Mouse (Mus musculus): ENCODE measurements around the gene 1110065P20Rik. TPM values are rescaled to one million over a fixed set of nuclear protein-coding genes. Genes with fewer than 3 reads are reported as not detected.
A peak's percentile ranks its signal among the peaks of the same experiment; 100 is the strongest.

The 1110065P20Rik gene
- polyA plus RNA-seq (2012; rRNA removed), result 29.9 and 31.4 TPM in 2 replicates

DNA sequence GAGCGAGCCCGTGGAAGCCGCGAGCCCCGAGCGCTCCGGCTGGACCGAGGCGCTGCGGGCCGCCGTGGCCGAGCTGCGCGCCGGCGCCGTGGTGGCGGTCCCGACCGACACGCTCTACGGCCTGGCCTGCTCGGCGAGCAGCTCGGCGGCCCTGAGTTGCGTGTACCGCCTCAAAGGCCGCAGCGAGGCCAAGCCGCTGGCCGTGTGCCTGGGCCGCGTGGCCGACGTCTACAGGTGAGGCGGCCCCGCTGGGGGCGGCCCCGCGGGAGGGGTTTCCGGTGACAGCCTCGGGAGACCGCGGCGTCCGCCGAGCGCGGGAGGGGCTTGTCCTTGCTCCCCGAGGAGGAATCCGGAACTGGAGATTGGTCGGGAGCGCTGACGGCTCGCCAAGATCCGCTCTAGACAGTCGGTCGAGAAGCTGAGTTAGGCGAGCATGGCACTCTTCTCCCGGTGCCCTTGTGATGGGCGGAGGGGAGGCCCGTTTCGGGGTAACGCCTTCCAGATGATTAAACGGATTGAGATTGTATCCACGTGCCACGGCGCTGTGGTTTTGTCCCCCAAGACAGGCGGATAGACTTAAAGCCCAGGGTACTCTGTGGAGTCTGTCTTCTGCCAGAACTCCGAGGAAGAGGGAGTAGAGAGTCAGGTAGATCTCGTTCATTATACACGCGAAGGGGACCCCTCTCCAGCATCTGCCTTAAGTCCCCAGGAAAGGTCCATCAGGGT lies at the start of gene 1110065P20Rik:
Gene 1110065P20Rik, minus strand, starts transcription at position 264 of the 726 bp plus-strand sequence.
- no peaks in the 10 kb centered on the region for H3K27me3 ChIP-seq (ENCODE audit: control insufficient read depth, insufficient read depth, low read length)
- peaks cover 13% of the 10 kb centered on the region; the same call in 1 of the 2 replicates for H3K36me3 ChIP-seq (ENCODE audit: control insufficient read depth, insufficient read depth, low read length)
- H3K4me1 ChIP-seq (ENCODE audit: control insufficient read depth, insufficient read depth, insufficient read length, low read length), result peaks cover 4% of the 10 kb centered on the region
- under 1% methylated on average over 75 of the region's 75 CpGs for WGBS
- peak within 1 kb of the TSS; percentile 93 for H3K4me3 ChIP-seq (ENCODE audit: low read depth, low read length)
- TF ChIP-seq CTCF (IDR thresholded peaks at IDR 0.05; ENCODE audit: extremely low read depth, insufficient read length, insufficient replicate concordance, low read depth, low read length), result no peak
- no peak; the same call in 1 of the 2 replicates for TF ChIP-seq POLR2A (IDR thresholded peaks at IDR 0.05; ENCODE audit: low read depth, low read length)
- H3K27ac ChIP-seq (ENCODE audit: insufficient read depth, low read depth, low read length), result peak within 1 kb of the TSS; percentile 45

DNA sequence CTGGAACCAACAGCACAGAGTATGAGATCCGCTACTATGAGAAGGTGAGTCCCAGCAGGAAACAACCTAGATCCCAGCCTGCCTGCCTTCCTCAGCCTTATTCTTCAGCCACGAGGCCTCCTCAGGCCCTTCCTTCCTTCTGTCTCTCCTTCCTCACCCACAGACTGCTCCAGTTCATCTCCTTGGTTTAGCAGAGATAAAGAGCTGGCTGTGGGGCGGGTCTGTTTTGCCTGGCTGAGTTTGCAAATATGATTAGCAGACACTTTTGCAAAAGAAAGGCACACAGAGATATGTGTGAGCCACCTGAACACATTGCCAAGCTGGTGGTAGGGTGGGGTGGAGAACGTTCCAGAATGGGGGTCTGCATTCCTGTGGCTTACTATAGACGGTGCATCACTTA lies 48.9 kb upstream of the 1110065P20Rik start:
- WGBS, result 38% methylated on average over 5 of the region's 5 CpGs
- no peaks in the 10 kb centered on the region for H3K4me1 ChIP-seq (ENCODE audit: control insufficient read depth, insufficient read depth, insufficient read length, low read length)
- no peaks in the 10 kb centered on the region for H3K36me3 ChIP-seq (ENCODE audit: control insufficient read depth, insufficient read depth, low read length)
- TF ChIP-seq POLR2A (IDR thresholded peaks at IDR 0.05; ENCODE audit: low read depth, low read length) (no peak), CTCF (IDR thresholded peaks at IDR 0.05; ENCODE audit: extremely low read depth, insufficient read length, insufficient replicate concordance, low read depth, low read length) (no peak)
- no peak overlapping the region for H3K27ac ChIP-seq (ENCODE audit: insufficient read depth, low read depth, low read length)
- no peak overlapping the region for H3K4me3 ChIP-seq (ENCODE audit: low read depth, low read length)
- H3K27me3 ChIP-seq (ENCODE audit: control insufficient read depth, insufficient read depth, low read length), result peaks cover 6% of the 10 kb centered on the region

DNA sequence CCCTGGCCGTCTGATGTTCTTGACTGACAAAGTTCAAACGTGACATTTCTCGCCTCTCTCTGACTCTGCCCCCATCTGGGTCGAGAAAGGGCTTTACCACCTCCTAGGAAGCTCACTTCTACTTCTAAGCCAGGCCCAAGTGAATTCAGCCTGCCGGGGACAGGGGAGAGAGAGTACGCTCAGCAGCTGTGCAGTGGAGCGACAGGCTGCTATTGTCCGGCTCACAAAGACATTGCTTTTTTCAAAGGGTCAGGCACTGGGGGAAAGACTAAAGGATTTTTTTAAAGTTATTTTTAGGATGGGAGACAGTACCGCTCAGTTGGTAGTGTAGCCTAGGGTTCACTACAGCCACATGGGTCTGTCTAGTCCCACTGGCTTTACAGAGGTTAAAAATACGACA lies 47.4 kb upstream of the 1110065P20Rik start:
- TF ChIP-seq POLR2A (IDR thresholded peaks at IDR 0.05; ENCODE audit: low read depth, low read length) (no peak), CTCF (IDR thresholded peaks at IDR 0.05; ENCODE audit: extremely low read depth, insufficient read length, insufficient replicate concordance, low read depth, low read length) (no peak)
- Histone ChIP-seq H3K27ac (ENCODE audit: insufficient read depth, low read depth, low read length) (no peak overlapping the region), H3K27me3 (ENCODE audit: control insufficient read depth, insufficient read depth, low read length) (peaks cover 19% of the 10 kb centered on the region), H3K4me3 (ENCODE audit: low read depth, low read length) (no peak overlapping the region), H3K4me1 (ENCODE audit: control insufficient read depth, insufficient read depth, insufficient read length, low read length) (no peaks in the 10 kb centered on the region), H3K36me3 (ENCODE audit: control insufficient read depth, insufficient read depth, low read length) (no peaks in the 10 kb centered on the region)
- WGBS, result 66% methylated on average over 10 of the region's 10 CpGs

DNA sequence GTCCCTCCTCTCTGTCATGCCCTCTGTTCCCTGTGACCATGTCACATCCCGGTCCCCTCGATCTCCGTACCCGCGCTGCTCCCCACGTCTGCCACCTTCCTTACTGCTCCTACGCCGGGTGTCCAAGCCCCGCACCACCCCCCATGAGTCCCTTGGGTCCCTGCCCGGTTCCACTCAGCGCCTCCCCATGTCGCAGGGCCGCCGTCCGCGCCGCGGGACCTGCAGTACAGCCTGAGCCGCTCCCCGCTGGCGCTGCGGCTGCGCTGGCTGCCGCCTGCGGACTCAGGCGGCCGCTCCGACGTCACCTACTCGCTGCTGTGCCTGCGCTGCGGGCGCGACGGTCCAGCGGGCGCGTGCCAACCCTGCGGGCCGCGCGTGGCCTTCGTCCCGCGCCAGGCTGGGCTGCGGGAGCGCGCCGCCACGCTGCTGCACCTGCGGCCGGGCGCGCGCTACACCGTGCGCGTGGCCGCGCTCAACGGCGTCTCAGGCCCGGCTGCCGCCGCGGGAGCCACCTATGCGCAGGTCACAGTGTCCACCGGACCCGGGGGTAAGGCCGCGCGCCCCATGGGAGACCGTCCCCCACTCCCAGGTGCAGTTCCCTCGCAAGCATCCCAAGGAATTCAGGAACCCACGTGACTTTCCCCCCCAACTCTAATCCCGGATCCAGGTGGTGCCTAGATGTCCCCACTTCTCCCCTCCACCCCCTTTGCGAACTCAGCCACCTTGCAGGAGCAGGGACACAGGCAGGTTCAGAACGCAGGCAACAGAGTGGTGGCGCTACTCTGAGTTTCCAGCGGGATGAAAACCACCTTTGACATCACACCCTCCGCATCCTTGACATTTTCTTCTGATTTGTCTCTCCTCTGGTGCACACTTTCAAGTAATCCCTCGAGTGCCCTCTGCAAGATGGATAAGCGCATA lies 43.8 kb upstream of the 1110065P20Rik start:
- Histone ChIP-seq H3K27me3 (ENCODE audit: control insufficient read depth, insufficient read depth, low read length) (peaks cover 19% of the 10 kb centered on the region), H3K36me3 (ENCODE audit: control insufficient read depth, insufficient read depth, low read length) (no peaks in the 10 kb centered on the region), H3K4me1 (ENCODE audit: control insufficient read depth, insufficient read depth, insufficient read length, low read length) (no peaks in the 10 kb centered on the region), H3K4me3 (ENCODE audit: low read depth, low read length) (peak overlapping the region; percentile 30), H3K27ac (ENCODE audit: insufficient read depth, low read depth, low read length) (no peak overlapping the region)
- TF ChIP-seq POLR2A (IDR thresholded peaks at IDR 0.05; ENCODE audit: low read depth, low read length) (no peak), CTCF (IDR thresholded peaks at IDR 0.05; ENCODE audit: extremely low read depth, insufficient read length, insufficient replicate concordance, low read depth, low read length) (no peak)
- WGBS, result 3% methylated on average over 83 of the region's 83 CpGs

DNA sequence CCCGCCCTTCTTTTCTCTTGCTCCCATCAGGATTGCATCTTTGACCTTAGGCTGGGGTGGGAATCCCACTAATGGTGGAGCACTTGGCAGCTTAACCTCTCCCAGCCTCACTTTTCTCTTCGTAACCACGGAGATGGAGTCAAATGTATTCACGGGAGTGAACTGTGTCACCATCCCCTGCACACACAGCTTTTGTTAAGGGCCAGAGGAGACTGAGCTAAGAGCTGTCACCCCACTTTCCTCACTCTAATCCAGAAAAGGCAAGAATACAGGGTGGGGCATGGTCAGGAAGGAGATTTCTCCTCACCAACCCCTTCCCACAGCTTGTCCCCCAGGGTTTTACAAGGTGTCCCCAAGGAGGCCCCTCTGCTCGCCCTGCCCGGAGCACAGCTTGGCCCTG lies 42.8 kb upstream of the 1110065P20Rik start:
- no peak overlapping the region for H3K4me3 ChIP-seq (ENCODE audit: low read depth, low read length)
- H3K36me3 ChIP-seq (ENCODE audit: control insufficient read depth, insufficient read depth, low read length), result no peaks in the 10 kb centered on the region
- peaks cover 19% of the 10 kb centered on the region for H3K27me3 ChIP-seq (ENCODE audit: control insufficient read depth, insufficient read depth, low read length)
- 30% methylated on average over 6 of the region's 6 CpGs for WGBS
- TF ChIP-seq CTCF (IDR thresholded peaks at IDR 0.05; ENCODE audit: extremely low read depth, insufficient read length, insufficient replicate concordance, low read depth, low read length) (no peak), POLR2A (IDR thresholded peaks at IDR 0.05; ENCODE audit: low read depth, low read length) (no peak)
- H3K27ac ChIP-seq (ENCODE audit: insufficient read depth, low read depth, low read length), result no peak overlapping the region
- H3K4me1 ChIP-seq (ENCODE audit: control insufficient read depth, insufficient read depth, insufficient read length, low read length), result no peaks in the 10 kb centered on the region

DNA sequence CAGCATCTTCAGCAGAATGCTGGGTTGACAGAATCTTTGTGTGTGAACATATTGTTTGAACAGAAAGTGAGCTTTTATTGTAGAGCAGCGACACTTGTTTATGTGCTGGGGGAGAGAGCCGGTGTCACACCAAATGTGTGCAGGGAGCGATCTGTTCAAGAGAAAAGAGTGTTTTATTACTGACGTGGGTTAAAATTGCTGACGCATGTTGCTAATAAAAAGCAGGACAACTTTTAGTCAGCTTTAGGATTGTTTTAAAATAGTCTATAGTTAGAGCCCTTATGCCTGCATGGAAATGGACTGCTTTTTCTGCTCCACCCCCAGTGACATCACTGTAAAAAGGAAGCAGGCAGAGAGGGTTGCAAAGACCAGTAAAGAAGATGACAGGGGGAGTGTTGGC lies 39.8 kb upstream of the 1110065P20Rik start:
- WGBS, result 74% methylated on average over 5 of the region's 5 CpGs
- H3K27ac ChIP-seq (ENCODE audit: insufficient read depth, low read depth, low read length), result no peak overlapping the region
- TF ChIP-seq POLR2A (IDR thresholded peaks at IDR 0.05; ENCODE audit: low read depth, low read length) (no peak), CTCF (IDR thresholded peaks at IDR 0.05; ENCODE audit: extremely low read depth, insufficient read length, insufficient replicate concordance, low read depth, low read length) (no peak)
- H3K36me3 ChIP-seq (ENCODE audit: control insufficient read depth, insufficient read depth, low read length), result no peaks in the 10 kb centered on the region
- peaks cover 21% of the 10 kb centered on the region for H3K27me3 ChIP-seq (ENCODE audit: control insufficient read depth, insufficient read depth, low read length)
- H3K4me3 ChIP-seq (ENCODE audit: low read depth, low read length), result no peak overlapping the region
- no peaks in the 10 kb centered on the region for H3K4me1 ChIP-seq (ENCODE audit: control insufficient read depth, insufficient read depth, insufficient read length, low read length)

DNA sequence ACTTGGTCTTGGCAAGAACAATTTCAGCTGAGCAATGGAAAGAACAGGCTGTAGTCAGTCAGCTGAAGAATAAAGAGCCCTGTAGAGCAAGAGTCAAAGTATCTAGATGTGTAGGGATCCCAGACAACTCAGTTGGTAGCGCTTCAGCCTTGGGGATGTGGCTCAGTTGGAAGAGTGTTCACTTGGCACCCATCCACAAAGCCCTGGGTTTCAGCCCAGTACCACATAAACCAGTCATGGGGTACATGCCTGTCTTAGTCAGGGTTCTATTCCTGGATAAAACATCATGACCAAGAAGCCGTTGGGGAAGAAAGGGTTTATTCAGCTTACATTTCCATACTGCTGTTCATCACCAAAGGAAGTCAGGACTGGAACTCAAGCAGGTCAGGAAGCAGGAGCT lies 38.9 kb upstream of the 1110065P20Rik start:
- peaks cover 15% of the 10 kb centered on the region for H3K27me3 ChIP-seq (ENCODE audit: control insufficient read depth, insufficient read depth, low read length)

More for the DNA sequence above, 38.9 kb upstream of the 1110065P20Rik start:
- Histone ChIP-seq H3K4me1 (ENCODE audit: control insufficient read depth, insufficient read depth, insufficient read length, low read length) (no peaks in the 10 kb centered on the region), H3K36me3 (ENCODE audit: control insufficient read depth, insufficient read depth, low read length) (no peaks in the 10 kb centered on the region), H3K27ac (ENCODE audit: insufficient read depth, low read depth, low read length) (no peak overlapping the region), H3K4me3 (ENCODE audit: low read depth, low read length) (no peak overlapping the region)
- TF ChIP-seq CTCF (IDR thresholded peaks at IDR 0.05; ENCODE audit: extremely low read depth, insufficient read length, insufficient replicate concordance, low read depth, low read length), result no peak
- no peak for TF ChIP-seq POLR2A (IDR thresholded peaks at IDR 0.05; ENCODE audit: low read depth, low read length)
- 83% methylated on average over 2 of the region's 2 CpGs for WGBS
